Mouse (Mus musculus): Measurements from ENCODE around the gene Zfp592. TPM values are rescaled to one million over a fixed set of nuclear protein-coding genes. Genes with fewer than 3 reads are reported as not detected.

The Zfp592 gene
- polyA plus RNA-seq, 1 experiment from 2014 or later = 15.7 TPM

GRCm38 (mm10) chr7:81048513-81048912 lies 55.0 kb downstream of the Zfp592 start:
- H3K4me3 ChIP-seq = no peak overlapping the region
- no peaks in the 10 kb centered on the region for H3K9me3 ChIP-seq (replicated peaks)
- H3K4me1 ChIP-seq = no peaks in the 10 kb centered on the region
- 92% methylated on average over 2 of the region's 2 CpGs for WGBS
- H3K36me3 ChIP-seq = peaks cover 8% of the 10 kb centered on the region
- no peak for DNase-seq (ENCODE audit: low spot score)
- H3K27ac ChIP-seq = no peak overlapping the region
- H3K27me3 ChIP-seq (ENCODE audit: low read depth, poor library complexity, severe bottlenecking) = no peaks in the 10 kb centered on the region

- no peaks in the 10 kb centered on the region for H3K27me3 ChIP-seq (ENCODE audit: low read depth, poor library complexity, severe bottlenecking)
- WGBS = 89% methylated on average over 5 of the region's 5 CpGs
- no peak overlapping the region for H3K27ac ChIP-seq
- H3K4me3 ChIP-seq = no peak overlapping the region
- no peaks in the 10 kb centered on the region for H3K9me3 ChIP-seq (replicated peaks)
- no peaks in the 10 kb centered on the region for H3K36me3 ChIP-seq
- no peaks in the 10 kb centered on the region for H3K4me1 ChIP-seq
- no peak for DNase-seq (ENCODE audit: low spot score)
Observed at GRCm38 (mm10) chr7:81049966-81050365, 56.5 kb downstream of the Zfp592 start.

GRCm38 (mm10) chr7:81055709-81056370 lies 62.4 kb downstream of the Zfp592 start:
- WGBS = 79% methylated on average over 11 of the region's 11 CpGs
- peaks cover 28% of the 10 kb centered on the region for H3K4me1 ChIP-seq
- no peaks in the 10 kb centered on the region for H3K36me3 ChIP-seq

GRCm38 (mm10) chr7:81057471-81057870 lies 64.0 kb downstream of the Zfp592 start, which contains the start of gene Alpk3:
Gene Alpk3, plus strand, starts transcription at chr7:81057600.
- no peaks in the 10 kb centered on the region for H3K9me3 ChIP-seq (replicated peaks)
- 12% methylated on average over 27 of the region's 27 CpGs for WGBS
- peaks cover 28% of the 10 kb centered on the region for H3K4me1 ChIP-seq
- H3K27me3 ChIP-seq (ENCODE audit: low read depth, poor library complexity, severe bottlenecking) = peaks cover 11% of the 10 kb centered on the region; the same call in 1 of the 2 replicates
- DNase-seq (ENCODE audit: low spot score) = peak; percentile 40
- peak within 1 kb of the TSS; percentile 42 for H3K27ac ChIP-seq
- no peaks in the 10 kb centered on the region for H3K36me3 ChIP-seq
- peak within 1 kb of the TSS; percentile 27 for H3K4me3 ChIP-seq

More at GRCm38 (mm10) chr7:81055709-81056370, 62.4 kb downstream of the Zfp592 start:
- H3K4me3 ChIP-seq = no peak overlapping the region
- H3K9me3 ChIP-seq (replicated peaks) = no peaks in the 10 kb centered on the region
- no peak overlapping the region for H3K27ac ChIP-seq
- H3K27me3 ChIP-seq (ENCODE audit: low read depth, poor library complexity, severe bottlenecking) = peaks cover 11% of the 10 kb centered on the region; the same call in 1 of the 2 replicates
- DNase-seq (ENCODE audit: low spot score) = no peak

GRCm38 (mm10) chr7:81057901-81058711 lies 64.6 kb downstream of the Zfp592 start:
- Histone ChIP-seq H3K9me3 (replicated peaks) (no peaks in the 10 kb centered on the region), H3K27ac (peak overlapping the region; percentile 42; the same call in 1 of the 2 replicates), H3K27me3 (ENCODE audit: low read depth, poor library complexity, severe bottlenecking) (peaks cover 11% of the 10 kb centered on the region; the same call in 1 of the 2 replicates), H3K36me3 (no peaks in the 10 kb centered on the region), H3K4me1 (peaks cover 29% of the 10 kb centered on the region), H3K4me3 (0 out of 2 replicates have a peak overlapping the region, but pooled peaks have one; percentile 27)
- no peak for DNase-seq (ENCODE audit: low spot score)
- 52% methylated on average over 6 of the region's 6 CpGs for WGBS

GRCm38 (mm10) chr7:81058712-81059154 lies 65.3 kb downstream of the Zfp592 start:
- peaks cover 11% of the 10 kb centered on the region; the same call in 1 of the 2 replicates for H3K27me3 ChIP-seq (ENCODE audit: low read depth, poor library complexity, severe bottlenecking)
- DNase-seq (ENCODE audit: low spot score) = no peak
- H3K9me3 ChIP-seq (replicated peaks) = no peaks in the 10 kb centered on the region
- 45% methylated on average over 9 of the region's 9 CpGs for WGBS
- H3K36me3 ChIP-seq = no peaks in the 10 kb centered on the region
- peaks cover 35% of the 10 kb centered on the region for H3K4me1 ChIP-seq
- H3K4me3 ChIP-seq = no peak overlapping the region
- 0 out of 2 replicates have a peak overlapping the region, but pooled peaks have one; percentile 58 for H3K27ac ChIP-seq

- Histone ChIP-seq H3K36me3 (no peaks in the 10 kb centered on the region), H3K9me3 (replicated peaks) (no peaks in the 10 kb centered on the region), H3K27me3 (ENCODE audit: low read depth, poor library complexity, severe bottlenecking) (peaks cover 11% of the 10 kb centered on the region; the same call in 1 of the 2 replicates), H3K27ac (peak overlapping the region; percentile 58; the same call in 1 of the 2 replicates), H3K4me1 (peaks cover 37% of the 10 kb centered on the region), H3K4me3 (no peak overlapping the region)
- no peak for DNase-seq (ENCODE audit: low spot score)
- 51% methylated on average over 5 of the region's 5 CpGs for WGBS
Observed at GRCm38 (mm10) chr7:81059388-81059787, 65.9 kb downstream of the Zfp592 start.

GRCm38 (mm10) chr7:81060908-81061307 lies 67.4 kb downstream of the Zfp592 start:
- DNase-seq (ENCODE audit: low spot score) = no peak
- Histone ChIP-seq H3K36me3 (no peaks in the 10 kb centered on the region), H3K27ac (no peak overlapping the region), H3K4me3 (no peak overlapping the region), H3K27me3 (ENCODE audit: low read depth, poor library complexity, severe bottlenecking) (peaks cover 11% of the 10 kb centered on the region; the same call in 1 of the 2 replicates), H3K9me3 (replicated peaks) (no peaks in the 10 kb centered on the region), H3K4me1 (peaks cover 37% of the 10 kb centered on the region)
- WGBS = 75% methylated on average over 2 of the region's 2 CpGs

GRCm38 (mm10) chr7:81061936-81062335 lies 68.5 kb downstream of the Zfp592 start:
- H3K27ac ChIP-seq = no peak overlapping the region
- no peaks in the 10 kb centered on the region for H3K9me3 ChIP-seq (replicated peaks)
- H3K4me1 ChIP-seq = peaks cover 45% of the 10 kb centered on the region
- no peak for DNase-seq (ENCODE audit: low spot score)
- no peak overlapping the region for H3K4me3 ChIP-seq
- 86% methylated on average over 11 of the region's 11 CpGs for WGBS
- H3K27me3 ChIP-seq (ENCODE audit: low read depth, poor library complexity, severe bottlenecking) = peaks cover 11% of the 10 kb centered on the region; the same call in 1 of the 2 replicates
- no peaks in the 10 kb centered on the region for H3K36me3 ChIP-seq

- no peaks in the 10 kb centered on the region for H3K36me3 ChIP-seq
- DNase-seq (ENCODE audit: low spot score) = no peak
- no peaks in the 10 kb centered on the region for H3K9me3 ChIP-seq (replicated peaks)
- H3K4me3 ChIP-seq = no peak overlapping the region
- peaks cover 37% of the 10 kb centered on the region for H3K4me1 ChIP-seq
- 65% methylated on average over 9 of the region's 9 CpGs for WGBS
- no peak overlapping the region for H3K27ac ChIP-seq
- H3K27me3 ChIP-seq (ENCODE audit: low read depth, poor library complexity, severe bottlenecking) = peaks cover 2% of the 10 kb centered on the region; the same call in 1 of the 2 replicates
Observed at GRCm38 (mm10) chr7:81063332-81063731, 69.9 kb downstream of the Zfp592 start.

- H3K36me3 ChIP-seq = no peaks in the 10 kb centered on the region
- no peaks in the 10 kb centered on the region for H3K27me3 ChIP-seq (ENCODE audit: low read depth, poor library complexity, severe bottlenecking)
- peak overlapping the region; percentile 53 for H3K27ac ChIP-seq
- 38% methylated on average over 6 of the region's 6 CpGs for WGBS
- no peaks in the 10 kb centered on the region for H3K9me3 ChIP-seq (replicated peaks)
- H3K4me1 ChIP-seq = peaks cover 21% of the 10 kb centered on the region
- DNase-seq (ENCODE audit: low spot score) = no peak
- no peak overlapping the region for H3K4me3 ChIP-seq
Observed at GRCm38 (mm10) chr7:81066714-81067113, 73.2 kb downstream of the Zfp592 start.

- H3K27me3 ChIP-seq (ENCODE audit: low read depth, poor library complexity, severe bottlenecking) = no peaks in the 10 kb centered on the region
- WGBS = 57% methylated on average over 5 of the region's 5 CpGs
- peaks cover 30% of the 10 kb centered on the region for H3K4me1 ChIP-seq
- no peak overlapping the region for H3K4me3 ChIP-seq
- no peak for DNase-seq (ENCODE audit: low spot score)
- no peak overlapping the region for H3K27ac ChIP-seq
- no peaks in the 10 kb centered on the region for H3K36me3 ChIP-seq
- H3K9me3 ChIP-seq (replicated peaks) = no peaks in the 10 kb centered on the region
Observed at GRCm38 (mm10) chr7:81072463-81072862, 79.0 kb downstream of the Zfp592 start.

- no peaks in the 10 kb centered on the region for H3K9me3 ChIP-seq (replicated peaks)
- H3K36me3 ChIP-seq = no peaks in the 10 kb centered on the region
- 84% methylated on average over 5 of the region's 5 CpGs for WGBS
- DNase-seq (ENCODE audit: low spot score) = no peak
- no peak overlapping the region for H3K4me3 ChIP-seq
- peaks cover 33% of the 10 kb centered on the region for H3K4me1 ChIP-seq
- no peaks in the 10 kb centered on the region for H3K27me3 ChIP-seq (ENCODE audit: low read depth, poor library complexity, severe bottlenecking)
- H3K27ac ChIP-seq = no peak overlapping the region
Observed at GRCm38 (mm10) chr7:81073273-81073672, 79.8 kb downstream of the Zfp592 start.
